Mouse (Mus musculus) intestine, postnatal 0 days (tissue): ENCODE data around the gene Prep. TPM values are rescaled to one million over a fixed set of nuclear protein-coding genes. Genes with fewer than 3 reads are reported as not detected.

Experiments
- ATAC-seq: fragments of 200-750 bp; cut with Nextera tagmentation; 2 replicates; pipeline ENCODE4 v1.8.0; 2017; ENCODE audit warnings: mild to moderate bottlenecking, moderate TSS enrichment, moderate library complexity
- H3K27ac ChIP-seq: fragments of 300-500 bp; sonication (generic); 2 replicates; pipeline ENCODE4 v1.5.1; 2014; ENCODE audit warnings: mild to moderate bottlenecking, low read depth, low read length, moderate library complexity
- H3K27me3 ChIP-seq: fragments of 300-500 bp; sonication (generic); replicated peaks from 2 replicates; pipeline ENCODE4 v1.6.1; 2014; ENCODE audit warnings: low read length, mixed read lengths; ENCODE audit not compliant: control insufficient read depth, insufficient read depth
- H3K36me3 ChIP-seq: fragments of 300-500 bp; sonication (generic); 2 replicates; pipeline ENCODE4 v1.6.1; 2014; ENCODE audit warnings: mild to moderate bottlenecking, moderate library complexity; ENCODE audit not compliant: control insufficient read depth, insufficient read depth
- H3K4me1 ChIP-seq: fragments of 300-500 bp; sonication (generic); replicated peaks from 2 replicates; pipeline ENCODE4 v1.6.1; 2014; ENCODE audit warnings: antibody characterized with exemption, low read length, mixed read lengths; ENCODE audit not compliant: control insufficient read depth, insufficient read depth
- H3K4me2 ChIP-seq: fragments of 300-500 bp; sonication (generic); replicated peaks from 2 replicates; pipeline ENCODE4 v1.6.1; 2014; ENCODE audit warnings: low read depth, mild to moderate bottlenecking, moderate library complexity
- H3K4me3 ChIP-seq: fragments of 300-500 bp; sonication (generic); 2 replicates; pipeline ENCODE4 v1.5.1; 2014; ENCODE audit warnings: low read depth, low read length
- H3K9ac ChIP-seq: fragments of 300-500 bp; sonication (generic); 2 replicates; pipeline ENCODE4 v1.6.1; 2014; ENCODE audit warnings: mild to moderate bottlenecking, low read depth, low read length
- H3K9me3 ChIP-seq: fragments of 300-500 bp; sonication (generic); 2 replicates; pipeline ENCODE4 v1.6.1; 2016; ENCODE audit warnings: mixed run types; ENCODE audit not compliant: control insufficient read depth
- CTCF ChIP-seq: sonication (generic); IDR thresholded peaks from 2 replicates; pipeline ENCODE4 v1.5.1; 2016; ENCODE audit warnings: low read depth, mild to moderate bottlenecking, control low read depth, antibody characterized with exemption, moderate library complexity
- WGBS: fragments of 180-500 bp; shearing (Covaris S2); extraction: QIAGEN DNeasy Blood & Tissue Kit; methylation state at CpG from one replicate; pipeline ENCODE4 v1.1.7; 2014; 5-methylcytosine and 5-hydroxymethylcytosine counted together
- polyA plus RNA-seq: library from polyadenylated mRNA; unstranded; fragments of >200 nt; fragmentation: Nextera tagmentation; extraction: Ambion mirVana; gene quantifications from 2 replicates; pipeline ENCODE4 v1.2.1, GENCODE M21; 2015

Prep gene
- polyA plus RNA-seq, 1 experiment from 2014 or later = 7.0 TPM

- Histone ChIP-seq H3K36me3 (peaks cover 42% of the 10 kb centered on the region), H3K4me2 (no peak overlapping the region), H3K9me3 (no peaks in the 10 kb centered on the region), H3K4me3 (no peak overlapping the region), H3K9ac (no peak overlapping the region), H3K27ac (no peak overlapping the region), H3K27me3 (no peaks in the 10 kb centered on the region), H3K4me1 (no peaks in the 10 kb centered on the region)
- ATAC-seq = no peak
- 76% methylated on average over 8 of the region's 8 CpGs for WGBS
- TF ChIP-seq CTCF = no peak
Measured at GRCm38 (mm10) chr10:45091462-45092079, 24.6 kb downstream of the Prep start.

- TF ChIP-seq CTCF = no peak
- no peak for ATAC-seq
- H3K27me3 ChIP-seq = no peaks in the 10 kb centered on the region
- H3K9me3 ChIP-seq = no peaks in the 10 kb centered on the region
- no peak overlapping the region for H3K4me3 ChIP-seq
- H3K9ac ChIP-seq = no peak overlapping the region
- H3K4me1 ChIP-seq = no peaks in the 10 kb centered on the region
- 86% methylated on average over 12 of the region's 12 CpGs for WGBS
- H3K4me2 ChIP-seq = no peak overlapping the region
- no peak overlapping the region for H3K27ac ChIP-seq
- H3K36me3 ChIP-seq = peaks cover 50% of the 10 kb centered on the region
Measured at GRCm38 (mm10) chr10:45092080-45093056, 25.4 kb downstream of the Prep start.

- H3K27ac ChIP-seq = no peak overlapping the region
- H3K9ac ChIP-seq = no peak overlapping the region
- H3K36me3 ChIP-seq = peaks cover 39% of the 10 kb centered on the region
Measured at GRCm38 (mm10) chr10:45098751-45099150, 31.7 kb downstream of the Prep start.

GRCm38 (mm10) chr10:45100473-45100872, 33.5 kb downstream of the Prep start:
- peak overlapping the region; percentile 13; the same call in 1 of the 2 replicates for H3K4me2 ChIP-seq

More at GRCm38 (mm10) chr10:45098751-45099150, 31.7 kb downstream of the Prep start:
- Histone ChIP-seq H3K27me3 (no peaks in the 10 kb centered on the region), H3K4me3 (no peak overlapping the region), H3K9me3 (no peaks in the 10 kb centered on the region), H3K4me2 (no peak overlapping the region), H3K4me1 (no peaks in the 10 kb centered on the region)
- no peak for ATAC-seq
- WGBS = 94% methylated on average over 2 of the region's 2 CpGs
- TF ChIP-seq CTCF = peak; percentile 58

GRCm38 (mm10) chr10:45103184-45103583, 36.2 kb downstream of the Prep start:
- WGBS = 59% methylated on average over 11 of the region's 11 CpGs
- Histone ChIP-seq H3K4me1 (no peaks in the 10 kb centered on the region), H3K9ac (no peak overlapping the region), H3K36me3 (peaks cover 15% of the 10 kb centered on the region), H3K27me3 (no peaks in the 10 kb centered on the region), H3K4me3 (no peak overlapping the region), H3K4me2 (no peak overlapping the region), H3K9me3 (no peaks in the 10 kb centered on the region), H3K27ac (no peak overlapping the region)
- no peak for ATAC-seq
- TF ChIP-seq CTCF = no peak

More at GRCm38 (mm10) chr10:45100473-45100872, 33.5 kb downstream of the Prep start:
- Histone ChIP-seq H3K9ac (no peak overlapping the region), H3K9me3 (no peaks in the 10 kb centered on the region), H3K36me3 (peaks cover 30% of the 10 kb centered on the region), H3K27ac (no peak overlapping the region), H3K4me1 (no peaks in the 10 kb centered on the region), H3K4me3 (no peak overlapping the region), H3K27me3 (no peaks in the 10 kb centered on the region)
- WGBS = 59% methylated on average over 11 of the region's 11 CpGs
- peak; percentile 69 for ATAC-seq
- TF ChIP-seq CTCF = no peak

- no peak overlapping the region for H3K27ac ChIP-seq
- H3K9me3 ChIP-seq = no peaks in the 10 kb centered on the region
- H3K4me2 ChIP-seq = no peak overlapping the region
- H3K36me3 ChIP-seq = peaks cover 15% of the 10 kb centered on the region
- no peak overlapping the region for H3K4me3 ChIP-seq
- no peaks in the 10 kb centered on the region for H3K4me1 ChIP-seq
- WGBS = 56% methylated on average over 7 of the region's 7 CpGs
- no peak overlapping the region for H3K9ac ChIP-seq
- TF ChIP-seq CTCF = no peak
- H3K27me3 ChIP-seq = no peaks in the 10 kb centered on the region
- ATAC-seq = no peak
Measured at GRCm38 (mm10) chr10:45104098-45104497, 37.1 kb downstream of the Prep start.
